Mouse (Mus musculus) CH12.LX (cell line): ENCODE measurements at regions not wholly inside any gene's neighbourhood (a gene's known extent, or its start where the extent isn't known, plus 50 kb on each side); places are given as distances from the start of the nearest gene placed in this dataset.

Experiments
- DNase-seq: peaks from one replicate; pipeline ENCODE4 v3.0.0-alpha.2; 2013; ENCODE audit errors: extremely low read depth
- H3K27ac ChIP-seq: 2 replicates; pipeline ENCODE4 v1.5.1; 2012; ENCODE audit warnings: low read depth, mild to moderate bottlenecking, control low read depth, moderate library complexity; ENCODE audit not compliant: insufficient read depth
- H3K27me3 ChIP-seq: replicated peaks from 2 replicates; pipeline ENCODE3; 2012; ENCODE audit warnings: inconsistent platforms
- H3K36me3 ChIP-seq, 2 experiments: replicated peaks in 1 of 2; 2 replicates each; pipeline versions ENCODE3 to v1.6.1; 2012; ENCODE audit warnings: inconsistent platforms in 1 of 2, low read length in 1 of 2, mild to moderate bottlenecking in 1 of 2, mixed read lengths in 1 of 2, moderate library complexity in 1 of 2; ENCODE audit not compliant: control insufficient read depth in 1 of 2, insufficient read depth in 1 of 2
- H3K4me1 ChIP-seq, 2 experiments: 2 replicates each; pipeline ENCODE4 v1.6.1; 2012; ENCODE audit warnings: inconsistent platforms in 1 of 2, moderate library complexity in 1 of 2; ENCODE audit not compliant: insufficient read depth in 2 of 2, control insufficient read depth in 1 of 2
- H3K4me2 ChIP-seq: 2 replicates; pipeline ENCODE4 v1.6.1; 2012; ENCODE audit warnings: low read depth, mild to moderate bottlenecking, control low read depth; ENCODE audit not compliant: poor library complexity, insufficient read depth, severe bottlenecking
- H3K4me3 ChIP-seq, 3 experiments: fragments of 150-350 bp in 1 of 3; sonication (generic) in 1 of 3; replicated peaks in 1 of 3; 2 replicates each; pipeline versions ENCODE3 to v1.5.1; 2011 to 2012; ENCODE audit warnings: low read depth in 2 of 3, low read length in 2 of 3, mild to moderate bottlenecking in 2 of 3, moderate library complexity in 2 of 3, control low read depth in 1 of 3, improper control_type of control experiment in 1 of 3, inconsistent platforms in 1 of 3, mixed read lengths in 1 of 3; ENCODE audit not compliant: poor library complexity in 1 of 3
- H3K79me2 ChIP-seq: replicated peaks from 2 replicates; pipeline ENCODE4 v1.6.1; 2012; ENCODE audit warnings: mild to moderate bottlenecking, moderate library complexity; ENCODE audit not compliant: control insufficient read depth, poor library complexity, insufficient read depth, severe bottlenecking; ENCODE audit errors: extremely low read depth
- H3K9ac ChIP-seq: 2 replicates; pipeline ENCODE4 v1.6.1; 2012; ENCODE audit warnings: low read depth, mild to moderate bottlenecking, control low read depth, moderate library complexity; ENCODE audit not compliant: insufficient read depth
- H3K9me3 ChIP-seq: replicated peaks from 2 replicates; pipeline ENCODE3; 2012; ENCODE audit warnings: low read length, inconsistent platforms, mixed read lengths
- BHLHE40 ChIP-seq: IDR thresholded peaks from 2 replicates; pipeline ENCODE4 v1.6.1; 2011; ENCODE audit warnings: mild to moderate bottlenecking, low read depth, low read length, improper control_type of control experiment
- E2F4 ChIP-seq: IDR thresholded peaks from 2 replicates; pipeline ENCODE4 v1.6.1; 2011; ENCODE audit warnings: low read depth, low read length, improper control_type of control experiment; ENCODE audit not compliant: insufficient replicate concordance
- EP300 ChIP-seq: IDR thresholded peaks from 2 replicates; pipeline ENCODE4 v1.6.1; 2011; ENCODE audit warnings: low read length, improper control_type of control experiment
- ETS1 ChIP-seq: conservative IDR thresholded peaks from 2 replicates; pipeline ENCODE4 v1.6.1; 2012; ENCODE audit warnings: low read depth, mild to moderate bottlenecking, inconsistent platforms, low read length, improper control_type of control experiment, moderate library complexity
- HCFC1 ChIP-seq: IDR thresholded peaks from 2 replicates; pipeline ENCODE4 v1.6.1; 2012; ENCODE audit warnings: low read depth, mild to moderate bottlenecking, inconsistent platforms, low read length, improper control_type of control experiment
- JUND ChIP-seq: conservative IDR thresholded peaks from 2 replicates; pipeline ENCODE4 v1.6.1; 2011; ENCODE audit warnings: low read depth, low read length, improper control_type of control experiment
- MAFK ChIP-seq: IDR thresholded peaks from 2 replicates; pipeline ENCODE4 v1.6.1; 2011; ENCODE audit warnings: low read length, improper control_type of control experiment; ENCODE audit not compliant: insufficient replicate concordance
- MXI1 ChIP-seq: IDR thresholded peaks from 2 replicates; pipeline ENCODE4 v1.6.1; 2011; ENCODE audit warnings: mild to moderate bottlenecking, low read depth, low read length, improper control_type of control experiment
- NELFE ChIP-seq: IDR thresholded peaks from 2 replicates; pipeline ENCODE4 v1.6.1; 2011; ENCODE audit warnings: low read depth, low read length, improper control_type of control experiment
- NRF1 ChIP-seq: IDR thresholded peaks from 2 replicates; pipeline ENCODE4 v1.6.1; 2014; ENCODE audit warnings: low read depth, mild to moderate bottlenecking, inconsistent platforms, low read length, improper control_type of control experiment, moderate library complexity
- PAX5 ChIP-seq: IDR thresholded peaks from 2 replicates; pipeline ENCODE4 v1.6.1; 2012; ENCODE audit warnings: low read length, inconsistent platforms, mixed read lengths
- POLR2A ChIP-seq: IDR thresholded peaks from 2 replicates; pipeline ENCODE4 v1.6.1; 2011; ENCODE audit warnings: low read depth, mild to moderate bottlenecking, improper control_type of control experiment, low read length
- POLR2AphosphoS2 ChIP-seq: IDR thresholded peaks from 2 replicates; pipeline ENCODE4 v1.6.1; 2011; ENCODE audit warnings: low read depth, low read length, improper control_type of control experiment
- SIN3A ChIP-seq: IDR thresholded peaks from 2 replicates; pipeline ENCODE4 v1.6.1; 2012; ENCODE audit warnings: low read length, improper control_type of control experiment, inconsistent platforms
- TBP ChIP-seq: conservative IDR thresholded peaks from 2 replicates; pipeline ENCODE4 v1.6.1; 2011; ENCODE audit warnings: low read depth, low read length, improper control_type of control experiment
- TCF12 ChIP-seq: IDR thresholded peaks from 2 replicates; pipeline ENCODE4 v1.6.1; 2014; ENCODE audit warnings: low read depth, mild to moderate bottlenecking, inconsistent platforms, low read length, improper control_type of control experiment
- USF1 ChIP-seq: IDR thresholded peaks from 2 replicates; pipeline ENCODE4 v1.6.1; 2014; ENCODE audit warnings: low read depth, mild to moderate bottlenecking, inconsistent platforms, low read length, improper control_type of control experiment
- USF2 ChIP-seq: conservative IDR thresholded peaks from 2 replicates; pipeline ENCODE4 v1.6.1; 2011; ENCODE audit warnings: low read depth, low read length, improper control_type of control experiment
- ZMIZ1 ChIP-seq: IDR thresholded peaks from 2 replicates; pipeline ENCODE4 v1.6.1; 2012; ENCODE audit warnings: low read depth, mild to moderate bottlenecking, inconsistent platforms, low read length, improper control_type of control experiment
- ZNF384 ChIP-seq: IDR thresholded peaks from 2 replicates; pipeline ENCODE4 v1.6.1; 2012; ENCODE audit warnings: low read depth, low read length, improper control_type of control experiment, inconsistent platforms
- dilution Hi-C: fragments of 300-500 bp; cut with MboI; formaldehyde crosslinking; loops from 2 replicates; pipeline ENCODE4 v1.14.3; 2020; ENCODE audit warnings: low sequenced_read_pairs; ENCODE audit not compliant: extremely low pct_unique_long_range_greater_than_20kb, extremely low pct_ligation_motif_present
- in situ Hi-C: fragments of 300-500 bp; cut with MboI; formaldehyde crosslinking; loops from 3 replicates; pipeline ENCODE4 v1.14.3; 2019; ENCODE audit warnings: low sequenced_read_pairs, low pct_ligation_motif_present, low pct_unique_long_range_greater_than_20kb, mixed read lengths

DNA sequence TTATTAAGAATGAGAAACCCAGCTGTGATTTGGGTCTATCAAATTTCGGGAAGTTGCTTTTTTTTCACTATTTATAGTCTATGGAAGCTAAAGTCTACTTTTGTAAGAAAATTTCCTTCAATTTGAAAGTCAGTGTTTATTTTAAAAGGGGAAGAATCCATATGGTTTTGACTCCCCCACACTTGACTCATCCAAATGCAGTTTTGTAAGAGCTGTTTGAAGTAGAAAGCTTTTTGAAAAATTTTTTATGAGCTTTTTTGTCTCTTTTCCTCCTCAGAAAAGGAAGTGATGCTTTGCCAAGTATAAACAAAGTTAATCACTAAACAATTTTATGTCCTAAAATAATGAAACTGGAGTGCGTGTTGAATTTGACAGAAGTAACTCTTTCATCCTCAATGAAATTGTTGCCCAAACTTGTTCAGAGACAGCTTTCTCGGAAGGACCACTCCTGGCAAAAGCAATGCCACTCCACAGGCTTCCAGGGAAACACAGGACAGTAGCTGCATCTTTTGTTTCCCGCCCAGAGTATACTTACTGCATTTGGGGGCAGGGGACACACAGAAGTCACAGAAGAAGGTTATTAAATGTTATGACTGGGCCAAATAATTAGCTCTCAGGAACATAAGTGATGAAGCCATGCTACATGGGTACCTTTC, 196.4 kb upstream of the Dcn start:
- no peak overlapping the region for H3K27ac ChIP-seq
- H3K4me3 ChIP-seq = no peak overlapping the region
- in situ Hi-C loops (no loop called here), dilution Hi-C loops (no loop called here)
- DNase-seq = no peak
- H3K79me2 ChIP-seq = no peaks in the 10 kb centered on the region
- no peaks in the 10 kb centered on the region for H3K36me3 ChIP-seq
- H3K4me2 ChIP-seq = no peak overlapping the region
- no peak overlapping the region for H3K9ac ChIP-seq
- H3K9me3 ChIP-seq = no peaks in the 10 kb centered on the region
- H3K27me3 ChIP-seq = no peaks in the 10 kb centered on the region
- H3K4me1 ChIP-seq = no peaks in the 10 kb centered on the region
- no peak for TF ChIP-seq BHLHE40
- TF ChIP-seq SIN3A = no peak
- TF ChIP-seq JUND = no peak
- TF ChIP-seq ZNF384 = no peak
- no peak for TF ChIP-seq USF1
- TF ChIP-seq, all 38 proteins: peak for 0

GRCm38 (mm10) chr10:97304791-97305355, 174.5 kb upstream of the Dcn start:
- H3K4me2 ChIP-seq = no peak overlapping the region
- H3K9ac ChIP-seq = no peak overlapping the region
- H3K79me2 ChIP-seq = no peaks in the 10 kb centered on the region
- no peaks in the 10 kb centered on the region for H3K9me3 ChIP-seq
- TF ChIP-seq USF2 = no peak
- TF ChIP-seq NELFE = no peak
- no peak for TF ChIP-seq MXI1
- TF ChIP-seq HCFC1 = no peak
- no peak for TF ChIP-seq EP300
- no peak for TF ChIP-seq USF1
- no peak for TF ChIP-seq ZMIZ1
- no peak for TF ChIP-seq MAFK
- no peak for TF ChIP-seq ETS1
- no peak for TF ChIP-seq POLR2AphosphoS2
- no peak for TF ChIP-seq NRF1
- TF ChIP-seq TBP = no peak
- no peak for TF ChIP-seq TCF12
- no peak for TF ChIP-seq E2F4
- no peak for TF ChIP-seq PAX5
- no peak for TF ChIP-seq JUND
- TF ChIP-seq POLR2A = no peak
- DNase-seq = no peak
- H3K27ac ChIP-seq = no peak overlapping the region
- no peaks in the 10 kb centered on the region for H3K36me3 ChIP-seq
- dilution Hi-C loops (no loop called here), in situ Hi-C loops (loop anchor here (25.0 kb wide), 2 partner anchors 693 to 943 kb away; partner anchors contain the start of gene Btg1)
- no peaks in the 10 kb centered on the region for H3K4me1 ChIP-seq
- H3K4me3 ChIP-seq = no peak overlapping the region
- H3K27me3 ChIP-seq = no peaks in the 10 kb centered on the region
